Comparison of ENCODE assay signal across 15 mouse cellular contexts in genomic region chr2:27565316-27566103, GRCm38 (mm10). TPM values are rescaled to one million over a fixed set of nuclear protein-coding genes. Genes with fewer than 3 reads are reported as not detected.
DNase-seq lines count a peak whose midpoint lies in the region; ATAC-seq and TF ChIP-seq lines count a peak whose summit lies in the region.
"Had no signal": no experiment of that assay in that cellular context is flagged by ENCODE, and none has a peak within 500 bp of the region (broad histone marks: within the 10 kb centered on the region; RNA-seq: fewer than 3 reads in every experiment).

No protein-coding gene starts in this region.

- no peak for DNase-seq in forebrain, postnatal 0 days
- DNase-seq in liver, postnatal 0 days = no peak
- peak in 1 of 2 experiments; percentile 45 for DNase-seq in heart, adult 2 months
- peak; percentile 42 for DNase-seq in heart, postnatal 0 days (ENCODE audit: low spot score)
- no peak for DNase-seq in left cerebral cortex, adult 9 months (ENCODE audit: low spot score in 2 of 2)
- DNase-seq: adrenal gland, postnatal 10 days; cerebellum, postnatal 25 days; gastrocnemius, adult 2 months; thymus, postnatal 4 days had no signal

- WGBS in forebrain, postnatal 0 days = 61% methylated on average over 12 of the region's 12 CpGs
- 63% methylated on average over 12 of the region's 12 CpGs for WGBS in forebrain, embryonic 16.5 days
- 68% methylated on average over 12 of the region's 12 CpGs for WGBS in liver, postnatal 0 days (ENCODE audit: insufficient replicate concordance)
- whole genome bisulfite sequencing in liver, embryonic 12.5 days (ENCODE audit: insufficient replicate concordance) = 57% methylated on average over 12 of the region's 12 CpGs
- 50% methylated on average over 12 of the region's 12 CpGs for WGBS in heart, adult 2 months
- 38% methylated on average over 12 of the region's 12 CpGs for WGBS in heart, postnatal 0 days

- no peaks in the 10 kb centered on the region for H3K79me2 ChIP-seq in heart, adult 2 months (replicated peaks; ENCODE audit: control insufficient read depth, insufficient read depth, low read length)

- no peak overlapping the region for H3K9ac ChIP-seq in forebrain, postnatal 0 days
- H3K9ac ChIP-seq in forebrain, embryonic 16.5 days (replicated peaks; ENCODE audit: low read depth, low read length) = no peak overlapping the region
- H3K9ac ChIP-seq in liver, postnatal 0 days (replicated peaks) = 0 out of 2 replicates have a peak overlapping the region, but pooled peaks have one; percentile 11
- no peak overlapping the region for H3K9ac ChIP-seq in liver, embryonic 12.5 days
- H3K9ac ChIP-seq in heart, adult 2 months (ENCODE audit: low read depth, low read length) = no peak overlapping the region
- no peak overlapping the region for H3K9ac ChIP-seq in heart, postnatal 0 days (replicated peaks; ENCODE audit: low read depth, low read length)
- H3K9ac ChIP-seq: embryonic facial prominence, embryonic 12.5 days; limb, embryonic 15.5 days had no signal

- no peak overlapping the region for H3K27ac ChIP-seq in forebrain, postnatal 0 days (ENCODE audit: low read depth, low read length)
- H3K27ac ChIP-seq in forebrain, embryonic 16.5 days (ENCODE audit: low read length) = no peak overlapping the region
- no peak overlapping the region for H3K27ac ChIP-seq in liver, postnatal 0 days (ENCODE audit: low read depth)
- no peak overlapping the region for H3K27ac ChIP-seq in liver, embryonic 12.5 days
- no peak overlapping the region for H3K27ac ChIP-seq in heart, adult 2 months
- H3K27ac ChIP-seq in heart, postnatal 0 days (ENCODE audit: low read depth) = no peak overlapping the region
- H3K27ac ChIP-seq: embryonic facial prominence, embryonic 12.5 days; gastrocnemius, adult 2 months; limb, embryonic 15.5 days had no signal

- ATAC-seq in forebrain, postnatal 0 days = no peak
- ATAC-seq in forebrain, embryonic 16.5 days = no peak
- ATAC-seq in liver, postnatal 0 days = no peak
- no peak for ATAC-seq in liver, embryonic 12.5 days
- ATAC-seq in heart, postnatal 0 days (ENCODE audit: insufficient read depth, low read depth) = peak; percentile 71
- ATAC-seq in erythroid progenitor cell, adult 5-6 weeks (replicated peaks; ENCODE audit: low FRiP score, poor library complexity, severe bottlenecking) = no peak
- ATAC-seq: intestine, embryonic 16.5 days had no signal

- intact Hi-C loops in heart, adult 2 months (cut with DNase I) = no loop called here

- H3K9me3 ChIP-seq in forebrain, postnatal 0 days (ENCODE audit: low read length) = no peaks in the 10 kb centered on the region
- H3K9me3 ChIP-seq in forebrain, embryonic 16.5 days (ENCODE audit: control insufficient read depth, low read length) = no peaks in the 10 kb centered on the region
- no peaks in the 10 kb centered on the region for H3K9me3 ChIP-seq in liver, postnatal 0 days (ENCODE audit: low read length)
- H3K9me3 ChIP-seq in liver, embryonic 12.5 days (replicated peaks) = no peaks in the 10 kb centered on the region
- no peaks in the 10 kb centered on the region for H3K9me3 ChIP-seq in heart, postnatal 0 days (replicated peaks; ENCODE audit: control insufficient read depth, low read length)
- H3K9me3 ChIP-seq: embryonic facial prominence, embryonic 12.5 days; limb, embryonic 15.5 days had no signal

- peak; percentile 17; the same call in 1 of the 2 replicates for TF ChIP-seq CTCF in forebrain, postnatal 0 days (IDR thresholded peaks at IDR 0.05; ENCODE audit: low read depth)
- no peak for TF ChIP-seq CTCF in liver, postnatal 0 days (IDR thresholded peaks at IDR 0.05; ENCODE audit: low read depth)
- TF ChIP-seq CTCF in heart, adult 2 months (IDR thresholded peaks at IDR 0.05) = 0 out of 2 replicates have a peak, but pooled peaks have one; percentile 14
- peak; percentile 23 for TF ChIP-seq CTCF in heart, postnatal 0 days (IDR thresholded peaks at IDR 0.05; ENCODE audit: low read depth)

- no peak for TF ChIP-seq POLR2A in heart, adult 2 months (IDR thresholded peaks at IDR 0.05; ENCODE audit: insufficient read depth, low read depth, low read length)

- no peak overlapping the region for H3K4me2 ChIP-seq in forebrain, postnatal 0 days (ENCODE audit: low read depth)
- H3K4me2 ChIP-seq in forebrain, embryonic 16.5 days (ENCODE audit: low read length) = no peak overlapping the region
- no peak overlapping the region for H3K4me2 ChIP-seq in liver, postnatal 0 days (ENCODE audit: low read depth, low read length)
- no peak overlapping the region for H3K4me2 ChIP-seq in liver, embryonic 12.5 days
- H3K4me2 ChIP-seq in heart, postnatal 0 days (ENCODE audit: low read depth, low read length) = no peak overlapping the region
- H3K4me2 ChIP-seq: embryonic facial prominence, embryonic 12.5 days; limb, embryonic 15.5 days had no signal

- no peaks in the 10 kb centered on the region for H3K36me3 ChIP-seq in forebrain, postnatal 0 days (ENCODE audit: insufficient read depth)
- H3K36me3 ChIP-seq in forebrain, embryonic 16.5 days (ENCODE audit: control insufficient read depth, insufficient read depth) = no peaks in the 10 kb centered on the region
- no peaks in the 10 kb centered on the region for H3K36me3 ChIP-seq in liver, postnatal 0 days (replicated peaks; ENCODE audit: insufficient read depth, low read length)
- no peaks in the 10 kb centered on the region for H3K36me3 ChIP-seq in liver, embryonic 12.5 days
- no peaks in the 10 kb centered on the region for H3K36me3 ChIP-seq in heart, adult 2 months (ENCODE audit: control insufficient read depth, insufficient read depth, low read length)
- H3K36me3 ChIP-seq in heart, postnatal 0 days (replicated peaks; ENCODE audit: control insufficient read depth, insufficient read depth, low read length) = no peaks in the 10 kb centered on the region
- H3K36me3 ChIP-seq: embryonic facial prominence, embryonic 12.5 days; limb, embryonic 15.5 days had no signal

- no peak overlapping the region for H3K4me3 ChIP-seq in forebrain, postnatal 0 days (ENCODE audit: low read depth, low read length)
- no peak overlapping the region for H3K4me3 ChIP-seq in forebrain, embryonic 16.5 days (replicated peaks; ENCODE audit: low read length)
- no peak overlapping the region for H3K4me3 ChIP-seq in liver, postnatal 0 days (ENCODE audit: low read depth, low read length)
- no peak overlapping the region for H3K4me3 ChIP-seq in liver, embryonic 12.5 days
- no peak overlapping the region for H3K4me3 ChIP-seq in heart, adult 2 months
- H3K4me3 ChIP-seq in heart, postnatal 0 days (ENCODE audit: low read depth, low read length) = no peak overlapping the region
- H3K4me3 ChIP-seq: embryonic facial prominence, embryonic 12.5 days; gastrocnemius, adult 2 months; limb, embryonic 15.5 days had no signal

- H3K4me1 ChIP-seq in forebrain, postnatal 0 days (ENCODE audit: insufficient read depth) = no peaks in the 10 kb centered on the region
- no peaks in the 10 kb centered on the region for H3K4me1 ChIP-seq in forebrain, embryonic 16.5 days (replicated peaks; ENCODE audit: control insufficient read depth, insufficient read depth, low read length)
- peaks cover 8% of the 10 kb centered on the region for H3K4me1 ChIP-seq in liver, postnatal 0 days (ENCODE audit: insufficient read depth)
- H3K4me1 ChIP-seq in liver, embryonic 12.5 days = peaks cover 5% of the 10 kb centered on the region; the same call in 1 of the 2 replicates
- H3K4me1 ChIP-seq in heart, adult 2 months (ENCODE audit: control insufficient read depth, insufficient read depth, low read length) = peaks cover 3% of the 10 kb centered on the region; the same call in 1 of the 2 replicates
- H3K4me1 ChIP-seq in heart, postnatal 0 days (ENCODE audit: control insufficient read depth, insufficient read depth) = peaks cover 18% of the 10 kb centered on the region

- peaks cover 8% of the 10 kb centered on the region; the same call in 1 of the 2 replicates for H3K27me3 ChIP-seq in forebrain, postnatal 0 days (ENCODE audit: insufficient read depth, low read length)
- H3K27me3 ChIP-seq in forebrain, embryonic 16.5 days (replicated peaks; ENCODE audit: control insufficient read depth, insufficient read depth, low read length) = peaks cover 27% of the 10 kb centered on the region
- H3K27me3 ChIP-seq in liver, postnatal 0 days (ENCODE audit: insufficient read depth, low read length) = no peaks in the 10 kb centered on the region
- no peaks in the 10 kb centered on the region for H3K27me3 ChIP-seq in liver, embryonic 12.5 days (replicated peaks)
- no peaks in the 10 kb centered on the region for H3K27me3 ChIP-seq in heart, adult 2 months (ENCODE audit: control insufficient read depth, insufficient read depth, low read length)
- H3K27me3 ChIP-seq in heart, postnatal 0 days (ENCODE audit: control insufficient read depth, insufficient read depth, low read length) = peaks cover 6% of the 10 kb centered on the region; the same call in 1 of the 2 replicates
- H3K27me3 ChIP-seq: embryonic facial prominence, embryonic 12.5 days; limb, embryonic 15.5 days had no signal

- no peak for TF ChIP-seq EP300 in liver, postnatal 0 days (IDR thresholded peaks at IDR 0.05; ENCODE audit: low read depth)
- TF ChIP-seq EP300 in heart, adult 2 months (IDR thresholded peaks at IDR 0.05; ENCODE audit: insufficient read depth, low read depth, low read length) = no peak
- no peak for TF ChIP-seq EP300 in heart, postnatal 0 days (IDR thresholded peaks at IDR 0.05; ENCODE audit: low read depth)

RNA-seq across cellular contexts. Expression of gene Wdr5, which starts 50.6 kb away (rescaled TPM):
- total RNA-seq in forebrain, postnatal 0 days (2014; rRNA removed) = 49.4 and 53.6 TPM in 2 replicates
- 28.9 and 35.0 TPM in 2 replicates for polyA plus RNA-seq in forebrain, postnatal 0 days (2015; fragmentation: Nextera tagmentation; extraction: Ambion mirVana)
- polyA plus RNA-seq in forebrain, embryonic 16.5 days (2015; fragmentation: Nextera tagmentation; extraction: Ambion mirVana) = 51.8 and 56.9 TPM in 2 replicates
- polyA plus RNA-seq in liver, postnatal 0 days (2015; fragmentation: Nextera tagmentation; extraction: Ambion mirVana) = 14.6 and 16.6 TPM in 2 replicates
- polyA plus RNA-seq in liver, embryonic 12.5 days (2016; fragmentation: Nextera tagmentation; extraction: Ambion mirVana) = 47.2 and 47.3 TPM in 2 replicates
- 10 to 100 TPM; 24.0 to 24.8 TPM for total RNA-seq in heart, adult 2 months (2021)
- 18.6 and 27.4 TPM in 2 replicates for polyA plus RNA-seq in heart, adult 2 months (2012; rRNA removed)
- 21.8 and 31.7 TPM in 2 replicates for total RNA-seq in heart, postnatal 0 days (2014; rRNA removed; ENCODE audit: low replicate concordance)
- 17.1 and 17.8 TPM in 2 replicates for polyA plus RNA-seq in heart, postnatal 0 days (2015; fragmentation: Nextera tagmentation; extraction: Ambion mirVana)
- 14.4 and 18.9 TPM in 2 replicates for total RNA-seq in erythroid progenitor cell, adult 5-6 weeks (2015; ENCODE audit: low replicate concordance)
- 13.6 and 28.5 TPM in 2 replicates for total RNA-seq in erythroid progenitor cell, adult 5-6 weeks (2017; ENCODE audit: low replicate concordance)

RNA-seq across cellular contexts. Expression of gene Brd3, which starts 58.0 kb away (rescaled TPM):
- 40.4 and 58.5 TPM in 2 replicates for total RNA-seq in forebrain, postnatal 0 days (2014; rRNA removed)
- polyA plus RNA-seq in forebrain, postnatal 0 days (2015; fragmentation: Nextera tagmentation; extraction: Ambion mirVana) = 119 and 135 TPM in 2 replicates
- polyA plus RNA-seq in forebrain, embryonic 16.5 days (2015; fragmentation: Nextera tagmentation; extraction: Ambion mirVana) = 152 and 153 TPM in 2 replicates
- polyA plus RNA-seq in liver, postnatal 0 days (2015; fragmentation: Nextera tagmentation; extraction: Ambion mirVana) = 26.2 and 29.7 TPM in 2 replicates
- polyA plus RNA-seq in liver, embryonic 12.5 days (2016; fragmentation: Nextera tagmentation; extraction: Ambion mirVana) = 38.5 and 39.0 TPM in 2 replicates
- total RNA-seq in heart, adult 2 months (2021) = 10 to 100 TPM; 27.0 to 28.7 TPM
- polyA plus RNA-seq in heart, adult 2 months (2012; rRNA removed) = 12.5 and 13.1 TPM in 2 replicates
- total RNA-seq in heart, postnatal 0 days (2014; rRNA removed; ENCODE audit: low replicate concordance) = 13.0 and 19.6 TPM in 2 replicates
- 37.1 and 40.8 TPM in 2 replicates for polyA plus RNA-seq in heart, postnatal 0 days (2015; fragmentation: Nextera tagmentation; extraction: Ambion mirVana)
- total RNA-seq in erythroid progenitor cell, adult 5-6 weeks (2015; ENCODE audit: low replicate concordance) = 22.7 and 30.6 TPM in 2 replicates
- total RNA-seq in erythroid progenitor cell, adult 5-6 weeks (2017; ENCODE audit: low replicate concordance) = 17.3 and 19.8 TPM in 2 replicates
